Mouse (Mus musculus): ENCODE data around the gene Olfr898.

The Olfr898 gene

GRCm38 (mm10) chr9:38348111-38348510, at the start of gene Olfr898:
Gene Olfr898, plus strand, starts transcription at chr9:38348411.
- in situ Hi-C loops (cut with MboI; ENCODE audit: low sequenced_read_pairs): no loop called here

- in situ Hi-C loops (cut with MboI; ENCODE audit: low sequenced_read_pairs): no loop called here
These were observed 19.5 kb upstream of the Olfr898 start, which contains the start of gene Olfr25 for GRCm38 (mm10) chr9:38328760-38329159. Gene Olfr25, plus strand, starts transcription at chr9:38329060.

- in situ Hi-C loops (cut with MboI; ENCODE audit: low sequenced_read_pairs): no loop called here
These were observed 18.4 kb downstream of the Olfr898 start, which contains the start of gene Olfr250 for GRCm38 (mm10) chr9:38366596-38366995. Gene Olfr250, plus strand, starts transcription at chr9:38366896.

- in situ Hi-C loops (cut with MboI; ENCODE audit: low sequenced_read_pairs): no loop called here
These were observed 28.6 kb downstream of the Olfr898 start, which contains the start of gene Olfr251 for GRCm38 (mm10) chr9:38376786-38377185. Gene Olfr251, plus strand, starts transcription at chr9:38377086.

GRCm38 (mm10) chr9:38401398-38401797, 53.2 kb downstream of the Olfr898 start, which contains the start of gene Olfr147:
Gene Olfr147, plus strand, starts transcription at chr9:38401698.
- in situ Hi-C loops (cut with MboI; ENCODE audit: low sequenced_read_pairs): no loop called here

Data from CH12F3 (cell line).